20 mouse cellular contexts compared by ENCODE assay signal in the genomic region with DNA sequence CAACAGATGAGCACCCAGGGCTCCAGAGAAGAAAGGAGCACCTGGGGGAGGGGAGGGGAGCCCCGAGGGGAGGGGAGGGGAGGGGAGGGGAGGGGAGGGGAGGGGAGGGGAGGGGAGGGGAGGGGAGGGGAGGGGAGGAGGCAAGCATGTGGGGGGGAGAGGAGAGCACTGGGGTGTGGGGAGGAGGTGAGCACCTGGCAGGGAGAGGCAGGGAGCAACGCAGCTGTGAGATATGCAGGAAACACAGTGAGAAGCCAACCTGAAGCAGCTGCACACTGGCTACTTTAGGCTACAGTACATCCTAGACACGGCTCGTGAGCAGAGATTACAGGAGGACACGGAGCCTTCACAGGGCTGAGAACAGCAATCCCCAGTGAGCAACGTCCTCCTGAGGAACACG. TPM values are rescaled to one million over a fixed set of nuclear protein-coding genes. Genes with fewer than 3 reads are reported as not detected.
DNase-seq lines count a peak whose midpoint lies in the region; ATAC-seq and TF ChIP-seq lines count a peak whose summit lies in the region.
"Had no signal": no experiment of that assay in that cellular context is flagged by ENCODE, and none has a peak within 500 bp of the region (broad histone marks: within the 10 kb centered on the region; RNA-seq: fewer than 3 reads in every experiment).

No protein-coding gene starts in this region.

- 85% methylated on average over 6 of the region's 7 CpGs for WGBS in hindbrain, embryonic 13.5 days

- no peaks in the 10 kb centered on the region for H3K9me3 ChIP-seq in MEL (replicated peaks; ENCODE audit: insufficient read depth, low read length)
- no peaks in the 10 kb centered on the region for H3K9me3 ChIP-seq in hindbrain, embryonic 13.5 days
- H3K9me3 ChIP-seq: embryonic facial prominence, embryonic 15.5 days; forebrain, embryonic 15.5 days; neural tube, embryonic 15.5 days had no signal

- no peak for DNase-seq in layer of hippocampus, adult 2 months (ENCODE audit: low spot score in 2 of 2)
- DNase-seq in layer of hippocampus, adult 9-11 months: no peak
- no peak for DNase-seq in MEL (ENCODE audit: low read depth, low spot score)
- DNase-seq in thymus, postnatal 25 days: peak; percentile 55
- no peak for DNase-seq in ovary, postnatal 36 days (ENCODE audit: low spot score)
- DNase-seq in adrenal gland, adult 8-10 months: no peak
- DNase-seq: gastrocnemius, postnatal 10 days; heart, postnatal 36 days; kidney, postnatal 25 days; layer of hippocampus, postnatal 36 days had no signal

- no peak for TF ChIP-seq POLR2A in MEL (IDR thresholded peaks at IDR 0.05; ENCODE audit: control insufficient read depth in 1 of 2, insufficient read depth in 1 of 2, low read depth in 1 of 2, low read length in 2 of 2, poor library complexity in 1 of 2)
- TF ChIP-seq POLR2A in myocyte (IDR thresholded peaks at IDR 0.05; ENCODE audit: insufficient read length, low read depth): no peak

- H3K4me3 ChIP-seq in layer of hippocampus, adult 2 months: no peak overlapping the region
- no peak overlapping the region for H3K4me3 ChIP-seq in MEL (ENCODE audit: control insufficient read depth in 1 of 2, insufficient read depth in 1 of 2, low read depth in 2 of 2, low read length in 2 of 2)
- no peak overlapping the region for H3K4me3 ChIP-seq in myocyte
- H3K4me3 ChIP-seq in hindbrain, embryonic 13.5 days: no peak overlapping the region
- H3K4me3 ChIP-seq: embryonic facial prominence, embryonic 15.5 days; forebrain, embryonic 15.5 days; neural tube, embryonic 15.5 days had no signal

- 0 out of 2 replicates have a peak overlapping the region, but pooled peaks have one; percentile 12 for H3K27ac ChIP-seq in layer of hippocampus, adult 2 months
- peak overlapping the region; percentile 36; the same call in 1 of the 2 replicates for H3K27ac ChIP-seq in MEL (ENCODE audit: control insufficient read depth, low read depth, low read length)
- H3K27ac ChIP-seq in hindbrain, embryonic 13.5 days: no peak overlapping the region
- H3K27ac ChIP-seq: embryonic facial prominence, embryonic 15.5 days; forebrain, embryonic 15.5 days; neural tube, embryonic 15.5 days had no signal

- no peak for TF ChIP-seq CTCF in layer of hippocampus, adult 2 months (conservative IDR thresholded peaks at IDR 0.05)
- TF ChIP-seq CTCF in MEL (IDR thresholded peaks at IDR 0.05 in 2 of 3, conservative IDR thresholded peaks at IDR 0.05 in 1 of 3; ENCODE audit: control insufficient read depth in 1 of 3, insufficient read depth in 1 of 3, low read depth in 2 of 3, low read length in 3 of 3, poor library complexity in 1 of 3, severe bottlenecking in 1 of 3): no peak

- H3K27me3 ChIP-seq in MEL (ENCODE audit: control insufficient read depth in 1 of 2, insufficient read depth in 2 of 2, low read length in 2 of 2) (no peaks in the 10 kb centered on the region), myocyte (ENCODE audit: control insufficient read depth, insufficient read depth, insufficient read length) (no peaks in the 10 kb centered on the region)
- H3K27me3 ChIP-seq in hindbrain, embryonic 13.5 days: no peaks in the 10 kb centered on the region
- H3K27me3 ChIP-seq: embryonic facial prominence, embryonic 15.5 days; forebrain, embryonic 15.5 days; neural tube, embryonic 15.5 days had no signal

- peak overlapping the region; percentile 46 for H3K4me2 ChIP-seq in myocyte (ENCODE audit: low read depth)
- H3K4me2 ChIP-seq in hindbrain, embryonic 13.5 days: no peak overlapping the region
- H3K4me2 ChIP-seq: embryonic facial prominence, embryonic 15.5 days; forebrain, embryonic 15.5 days; neural tube, embryonic 15.5 days had no signal

- TF ChIP-seq EP300 in MEL (IDR thresholded peaks at IDR 0.05; ENCODE audit: low read depth in 1 of 2, low read length in 2 of 2): no peak

- H3K36me3 ChIP-seq in MEL (ENCODE audit: control insufficient read depth in 1 of 2, insufficient read depth in 2 of 2, low read length in 2 of 2): peaks cover 10 to 13% of the 10 kb centered on the region in 2 experiments
- H3K36me3 ChIP-seq in myocyte (ENCODE audit: control insufficient read depth, insufficient read depth): peaks cover 12% of the 10 kb centered on the region
- peaks cover 32% of the 10 kb centered on the region for H3K36me3 ChIP-seq in hindbrain, embryonic 13.5 days

- H3K79me2 ChIP-seq in MEL (ENCODE audit: control insufficient read depth, insufficient read depth, low read length, poor library complexity): no peaks in the 10 kb centered on the region
- no peaks in the 10 kb centered on the region for H3K79me2 ChIP-seq in myocyte (ENCODE audit: control insufficient read depth, insufficient read depth)

- H3K4me1 ChIP-seq in MEL (ENCODE audit: control insufficient read depth in 1 of 2, insufficient read depth in 2 of 2, low read length in 2 of 2): peaks cover 0 to 9% of the 10 kb centered on the region in 2 experiments; a peak in 2 of 4 replicates
- no peaks in the 10 kb centered on the region for H3K4me1 ChIP-seq in hindbrain, embryonic 13.5 days (replicated peaks)
- H3K4me1 ChIP-seq: embryonic facial prominence, embryonic 15.5 days; forebrain, embryonic 15.5 days; neural tube, embryonic 15.5 days had no signal

- no peak overlapping the region for H3ac ChIP-seq in myocyte (ENCODE audit: control insufficient read depth, insufficient read length)

- no peak for ATAC-seq in hindbrain, embryonic 13.5 days (ENCODE audit: low FRiP score)
- ATAC-seq: forebrain, embryonic 15.5 days; midbrain, embryonic 16.5 days had no signal

- H3K9ac ChIP-seq in MEL (ENCODE audit: control insufficient read depth, low read depth, low read length, poor library complexity, severe bottlenecking): no peak overlapping the region; the same call in 1 of the 2 replicates
- H3K9ac ChIP-seq in hindbrain, embryonic 13.5 days: no peak overlapping the region
- H3K9ac ChIP-seq: embryonic facial prominence, embryonic 15.5 days; forebrain, embryonic 15.5 days; neural tube, embryonic 15.5 days had no signal

- TF ChIP-seq RAD21 in MEL (IDR thresholded peaks at IDR 0.05; ENCODE audit: low read depth, low read length): no peak

TF ChIP-seq in MEL, 35 proteins besides CTCF, POLR2A, EP300 and RAD21 (continues in another document):
- TF ChIP-seq SMC3 (IDR thresholded peaks at IDR 0.05; ENCODE audit: low read depth, low read length) (no peak), MYC (IDR thresholded peaks at IDR 0.05; ENCODE audit: low read depth, low read length) (no peak), MXI1 (IDR thresholded peaks at IDR 0.05; ENCODE audit: low read depth, low read length) (no peak), ZKSCAN1 (IDR thresholded peaks at IDR 0.05; ENCODE audit: low read depth, low read length) (no peak), NELFE (IDR thresholded peaks at IDR 0.05; ENCODE audit: low read depth, low read length) (no peak), JUND (IDR thresholded peaks at IDR 0.05; ENCODE audit: low read depth, low read length) (no peak), MEF2A (IDR thresholded peaks at IDR 0.05; ENCODE audit: extremely low read depth, insufficient replicate concordance, low read depth, low read length, poor library complexity, severe bottlenecking) (no peak), E2F4 (IDR thresholded peaks at IDR 0.05; ENCODE audit: borderline replicate concordance, low read depth, low read length) (no peak)

TF ChIP-seq in myocyte, 11 proteins besides CTCF, POLR2A, EP300 and RAD21:
- no peak for TF ChIP-seq E2F4 (IDR thresholded peaks at IDR 0.05; ENCODE audit: insufficient read depth)
- TF ChIP-seq MYOD1 (IDR thresholded peaks at IDR 0.05; ENCODE audit: control insufficient read depth in 1 of 3, insufficient read length in 2 of 3, low read depth in 2 of 3): peak in 1 of 3 experiments; percentile 19
TF ChIP-seq in myocyte: peak in this region for 1.

RNA-seq across cellular contexts. Expression of a gene that starts 19.6 kb away (rescaled TPM):
- total RNA-seq in layer of hippocampus, adult 2 months (2021): 10 to 100 TPM; 64.2 to 70.9 TPM
- 15.2 and 16.8 TPM in 2 replicates for total RNA-seq in MEL (2012; rRNA removed)
- polyA plus RNA-seq in MEL (2012; ENCODE audit: insufficient read depth in 1 of 2, insufficient read length in 2 of 2, low read depth in 1 of 2, low replicate concordance in 2 of 2, missing spikeins in 1 of 2): 10 to 100 TPM in 1 of 2 experiments, not detected in 1; 23.2 TPM
- 29.1 TPM for polyA plus RNA-seq in myocyte (2012; fragmentation: generic; extraction: Trizol)
- total RNA-seq in adrenal gland, adult 8-10 months (2022): 10 to 100 TPM; 32.8 to 50.0 (median 37.1) TPM
- 46.1 and 49.7 TPM in 2 replicates for polyA plus RNA-seq in hindbrain, embryonic 13.5 days (2015; fragmentation: Nextera tagmentation; extraction: Ambion mirVana)

RNA-seq across cellular contexts. Expression of a gene that starts 34.2 kb away (rescaled TPM):
- under 1 TPM; 0.32 to 0.33 TPM for total RNA-seq in layer of hippocampus, adult 2 months (2021)
- total RNA-seq in MEL (2012; rRNA removed): not detected in 2 replicates
- polyA plus RNA-seq in MEL (2012; ENCODE audit: insufficient read depth in 1 of 2, insufficient read length in 2 of 2, low read depth in 1 of 2, low replicate concordance in 2 of 2, missing spikeins in 1 of 2) (under 1 TPM in 1 of 2 experiments, not detected in 1; 0.03 TPM), myocyte (2012; fragmentation: generic; extraction: Trizol) (0.04 TPM)
- total RNA-seq in adrenal gland, adult 8-10 months (2022): under 1 TPM in 3 of 4 experiments, not detected in 1; 0.14 to 0.30 (median 0.25) TPM
- 0.05 and 0.19 TPM in 2 replicates for polyA plus RNA-seq in hindbrain, embryonic 13.5 days (2015; fragmentation: Nextera tagmentation; extraction: Ambion mirVana)
- polyA plus RNA-seq: neural tube, embryonic 15.5 days had no signal

RNA-seq across cellular contexts. Expression of a gene that starts 41.5 kb away (rescaled TPM):
- total RNA-seq in layer of hippocampus, adult 2 months (2021): not detected
- not detected in 2 replicates for total RNA-seq in MEL (2012; rRNA removed)
- polyA plus RNA-seq in MEL (2012; ENCODE audit: insufficient read depth in 1 of 2, insufficient read length in 2 of 2, low read depth in 1 of 2, low replicate concordance in 2 of 2, missing spikeins in 1 of 2): not detected
- not detected for polyA plus RNA-seq in myocyte (2012; fragmentation: generic; extraction: Trizol)
- total RNA-seq in adrenal gland, adult 8-10 months (2022): not detected
- not detected in 2 replicates for polyA plus RNA-seq in hindbrain, embryonic 13.5 days (2015; fragmentation: Nextera tagmentation; extraction: Ambion mirVana)
- total RNA-seq: adrenal gland, postnatal 25 days; gastrocnemius, postnatal 10 days; heart, postnatal 36 days; layer of hippocampus, postnatal 36 days had no signal
- polyA plus RNA-seq: embryonic facial prominence, embryonic 15.5 days; forebrain, embryonic 15.5 days; intestine, embryonic 14.5 days; limb, embryonic 11.5 days; liver, embryonic 16.5 days; midbrain, embryonic 16.5 days; neural tube, embryonic 15.5 days had no signal

RNA-seq across cellular contexts. Expression of a gene that starts 55.2 kb away (rescaled TPM):
- 1 to 10 TPM; 2.1 to 2.4 TPM for total RNA-seq in layer of hippocampus, adult 2 months (2021)
- not detected in 2 replicates for total RNA-seq in MEL (2012; rRNA removed)
- not detected for polyA plus RNA-seq in MEL (2012; ENCODE audit: insufficient read depth in 1 of 2, insufficient read length in 2 of 2, low read depth in 1 of 2, low replicate concordance in 2 of 2, missing spikeins in 1 of 2)
- polyA plus RNA-seq in myocyte (2012; fragmentation: generic; extraction: Trizol): 1.4 TPM
- total RNA-seq in adrenal gland, adult 8-10 months (2022): 1 to 10 TPM in 1 of 4 experiments, under 1 TPM in 3; 0.31 to 1.0 (median 0.69) TPM
- 0.08 and 0.14 TPM in 2 replicates for polyA plus RNA-seq in hindbrain, embryonic 13.5 days (2015; fragmentation: Nextera tagmentation; extraction: Ambion mirVana)
